Mouse (Mus musculus) cortical plate, adult 2 months (tissue): ENCODE measurements at regions not wholly inside any gene's neighbourhood (a gene's known extent, or its start where the extent isn't known, plus 50 kb on each side); places are given as distances from the start of the nearest gene placed in this dataset.

Experiments
- CTCF ChIP-seq: fragments of 200-500 bp; IDR thresholded peaks from 2 replicates; pipeline ENCODE4 v1.5.1; 2011; ENCODE audit warnings: mild to moderate bottlenecking, control low read depth, low read length; ENCODE audit not compliant: insufficient read depth; ENCODE audit errors: extremely low read depth
- POLR2A ChIP-seq: fragments of 200-500 bp; IDR thresholded peaks from 2 replicates; pipeline ENCODE4 v1.6.1; 2011; ENCODE audit warnings: mild to moderate bottlenecking, low read length, control low read depth; ENCODE audit not compliant: insufficient read depth; ENCODE audit errors: extremely low read depth

DNA sequence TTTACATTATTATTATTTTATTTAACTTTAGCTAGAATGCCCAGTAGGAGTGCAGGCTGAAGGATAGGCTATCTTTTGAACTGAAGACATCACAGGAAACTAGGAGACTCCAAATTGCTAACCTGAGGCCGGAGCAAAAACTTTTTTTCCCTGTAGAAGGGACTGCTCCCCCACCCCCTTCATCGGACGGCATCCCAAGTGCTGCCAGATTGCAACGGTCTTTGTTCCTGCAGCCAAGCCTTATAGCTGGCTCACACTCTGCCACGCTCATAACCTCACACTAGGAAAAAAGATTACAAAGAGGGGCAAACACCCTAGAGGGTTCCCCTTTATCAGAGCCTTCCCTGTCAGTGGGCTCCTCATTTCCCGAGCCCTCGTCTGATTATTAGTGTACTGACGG, 896.7 kb downstream of the 5730522E02Rik start:
- TF ChIP-seq POLR2A, result no peak
- TF ChIP-seq CTCF, result no peak
